Mouse (Mus musculus) kidney, adult 2 months (tissue): ENCODE measurements around the gene Jak3.

ENCODE experiments used
- CTCF ChIP-seq: fragments of 200-500 bp; conservative IDR thresholded peaks from 2 replicates; pipeline ENCODE4 v1.5.1; 2011; ENCODE audit warnings: low read depth, mild to moderate bottlenecking, control low read depth, low read length, moderate library complexity, mixed read lengths; ENCODE audit not compliant: insufficient read depth, insufficient read length
- POLR2A ChIP-seq: fragments of 200-500 bp; IDR thresholded peaks from one replicate; pipeline ENCODE4 v1.6.1; 2011; ENCODE audit warnings: low read depth, low read length, control low read depth

DNA sequence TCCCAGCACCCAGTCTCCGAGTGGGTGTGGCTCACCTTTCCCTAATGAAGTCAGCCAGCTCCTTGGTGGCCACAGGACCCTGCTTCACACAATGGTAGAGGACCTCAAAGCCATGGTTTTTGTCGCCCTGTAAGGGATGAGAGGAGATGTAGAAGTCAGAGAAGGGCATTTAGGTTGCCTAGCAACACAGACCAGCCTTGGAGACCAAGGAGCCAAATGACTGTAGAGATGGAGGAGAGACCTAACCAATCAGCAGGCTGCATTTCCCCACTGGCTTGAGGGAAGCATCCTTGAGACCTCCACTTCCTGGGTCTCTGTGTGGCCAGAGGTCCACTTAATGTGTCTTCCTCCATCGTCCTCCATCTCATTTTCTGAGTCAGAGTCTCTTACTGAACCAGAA, 42.2 kb downstream of the Jak3 start:
- TF ChIP-seq POLR2A, result no peak
- TF ChIP-seq CTCF, result no peak
